Mouse (Mus musculus) heart, postnatal 0 days (tissue): ENCODE data around the gene Spi1. TPM values are rescaled to one million over a fixed set of nuclear protein-coding genes. Genes with fewer than 3 reads are reported as not detected.

ENCODE experiments used
- ATAC-seq: fragments of 200-750 bp; cut with Nextera tagmentation; 2 replicates; pipeline ENCODE4 v1.8.0; 2017; ENCODE audit warnings: low read depth, moderate number of reproducible peaks, moderate library complexity; ENCODE audit not compliant: insufficient read depth
- DNase-seq: peaks from one replicate; pipeline ENCODE4 v3.0.0-alpha.2; 2016; ENCODE audit warnings: low spot score
- H3K27ac ChIP-seq: fragments of 300-500 bp; sonication (generic); 2 replicates; pipeline ENCODE4 v1.5.1; 2014; ENCODE audit warnings: low read depth, mild to moderate bottlenecking
- H3K27me3 ChIP-seq: fragments of 300-500 bp; sonication (generic); 2 replicates; pipeline ENCODE4 v1.6.1; 2014; ENCODE audit warnings: low read length, mixed read lengths; ENCODE audit not compliant: control insufficient read depth, insufficient read depth
- H3K36me3 ChIP-seq: fragments of 300-500 bp; sonication (generic); replicated peaks from 2 replicates; pipeline ENCODE4 v1.6.1; 2014; ENCODE audit warnings: low read length, mixed read lengths; ENCODE audit not compliant: control insufficient read depth, insufficient read depth
- H3K4me1 ChIP-seq: fragments of 300-500 bp; sonication (generic); 2 replicates; pipeline ENCODE4 v1.6.1; 2014; ENCODE audit warnings: antibody characterized with exemption; ENCODE audit not compliant: control insufficient read depth, insufficient read depth
- H3K4me2 ChIP-seq: fragments of 300-500 bp; sonication (generic); 2 replicates; pipeline ENCODE4 v1.6.1; 2014; ENCODE audit warnings: low read depth, mild to moderate bottlenecking, low read length, moderate library complexity
- H3K4me3 ChIP-seq: fragments of 300-500 bp; sonication (generic); 2 replicates; pipeline ENCODE4 v1.5.1; 2014; ENCODE audit warnings: low read depth, low read length
- H3K9ac ChIP-seq: fragments of 300-500 bp; sonication (generic); replicated peaks from 2 replicates; pipeline ENCODE4 v1.6.1; 2014; ENCODE audit warnings: low read depth, low read length, mixed read lengths
- H3K9me3 ChIP-seq: fragments of 300-500 bp; sonication (generic); replicated peaks from 2 replicates; pipeline ENCODE4 v1.6.1; 2016; ENCODE audit warnings: low read length; ENCODE audit not compliant: control insufficient read depth
- CTCF ChIP-seq: IDR thresholded peaks from 2 replicates; pipeline ENCODE4 v1.5.1; 2016; ENCODE audit warnings: antibody characterized with exemption, control low read depth, low read depth
- EP300 ChIP-seq: IDR thresholded peaks from 2 replicates; pipeline ENCODE4 v1.6.1; 2016; ENCODE audit warnings: antibody characterized with exemption, low read depth
- WGBS: fragments of 180-500 bp; shearing (Covaris S2); extraction: QIAGEN DNeasy Blood & Tissue Kit; methylation state at CpG from one replicate; pipeline ENCODE4 v1.1.7; 2014; 5-methylcytosine and 5-hydroxymethylcytosine counted together
- polyA plus RNA-seq: library from polyadenylated mRNA; unstranded; fragments of >200 nt; fragmentation: Nextera tagmentation; extraction: Ambion mirVana; gene quantifications from 2 replicates; pipeline ENCODE4 v1.2.1, GENCODE M21; 2015
- total RNA-seq: library from RNA; depleted of rRNA; stranded (reverse); fragments of >200 nt; gene quantifications from 2 replicates; pipeline ENCODE4 v1.2.3, GENCODE M21; 2014; ENCODE audit warnings: low replicate concordance; rRNA removed

The Spi1 gene
- 2.5 and 21.3 TPM in 2 replicates for total RNA-seq
- polyA plus RNA-seq = 3.1 and 3.2 TPM in 2 replicates

DNA sequence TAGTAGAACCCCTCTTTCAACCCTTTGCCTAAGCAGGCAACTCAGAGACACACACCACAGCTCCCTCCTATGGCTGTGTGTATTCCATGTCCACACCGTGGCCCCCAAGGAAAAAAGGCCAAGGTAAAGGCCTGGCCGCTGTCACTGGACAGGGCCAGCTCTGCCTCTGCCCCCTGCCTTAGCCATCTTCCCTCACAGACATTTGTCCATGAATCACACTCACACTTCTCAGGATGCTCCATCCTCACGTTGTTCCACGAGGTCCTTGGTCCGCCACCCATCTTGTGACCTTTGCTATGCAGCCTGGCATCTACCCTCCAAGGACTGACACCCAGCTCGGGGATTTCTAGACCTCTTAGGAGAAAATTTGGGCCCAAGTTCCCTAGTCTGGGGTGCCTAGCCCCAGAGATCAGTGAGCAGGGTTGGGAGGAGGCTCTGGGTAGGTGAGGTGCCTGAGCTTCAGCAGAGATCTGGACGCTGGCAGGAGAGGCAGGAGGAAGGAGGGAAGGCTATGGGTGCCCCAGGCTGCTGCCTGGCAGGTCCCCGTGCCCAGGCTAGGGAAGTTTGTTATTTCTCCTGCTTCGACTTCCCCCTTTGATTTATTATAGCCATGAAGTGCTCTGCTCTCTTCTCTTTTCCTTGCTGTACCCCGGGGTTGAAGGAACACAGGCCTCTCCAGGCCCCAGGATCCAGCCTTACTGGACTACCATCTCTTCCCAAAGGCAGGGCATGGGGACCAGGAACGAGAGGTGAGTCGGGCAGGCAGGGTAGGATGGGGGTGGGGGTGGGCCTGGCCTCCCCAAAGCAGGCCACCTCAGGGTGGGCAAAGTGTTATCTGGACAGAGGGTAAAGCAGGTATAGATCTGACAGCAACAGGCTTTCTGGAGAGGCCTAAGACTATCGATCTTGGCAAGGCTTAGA is at the start of gene Spi1:
Gene Spi1, plus strand, starts transcription at position 616 of the 921 bp plus-strand sequence.
- Histone ChIP-seq H3K9ac (no peak within 1 kb of the TSS; the same call in 1 of the 2 replicates), H3K27ac (no peak within 1 kb of the TSS), H3K36me3 (no peaks in the 10 kb centered on the region), H3K27me3 (no peaks in the 10 kb centered on the region), H3K4me1 (no peaks in the 10 kb centered on the region), H3K4me2 (peak within 1 kb of the TSS; percentile 11; the same call in 1 of the 2 replicates), H3K4me3 (no peak within 1 kb of the TSS), H3K9me3 (no peaks in the 10 kb centered on the region)
- TF ChIP-seq EP300 (no peak), CTCF (no peak)
- 73% methylated on average over 13 of the region's 13 CpGs for WGBS
- no peak for ATAC-seq
- no peak for DNase-seq

DNA sequence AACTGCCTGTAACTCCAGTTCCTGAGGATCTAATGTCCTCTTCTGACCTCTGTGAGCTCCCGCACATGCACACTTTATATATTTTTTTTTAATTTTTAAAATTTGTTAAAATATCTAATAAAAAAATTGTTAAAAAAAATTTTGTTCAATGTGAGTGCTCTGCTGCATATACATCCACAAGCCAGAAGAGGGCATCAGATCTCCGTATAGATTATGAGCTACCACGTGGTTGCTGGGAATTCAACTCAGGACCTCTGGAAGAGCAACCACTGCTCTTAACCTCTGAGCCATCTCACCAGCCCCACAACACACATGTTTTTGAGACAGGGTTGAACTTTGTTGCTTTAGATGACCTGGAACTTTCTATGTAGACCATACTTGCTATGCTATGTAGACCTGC is 49.2 kb upstream of the Spi1 start:
- no peaks in the 10 kb centered on the region for H3K36me3 ChIP-seq
- no peak overlapping the region for H3K27ac ChIP-seq
- TF ChIP-seq CTCF = peak; percentile 14; the same call in 1 of the 2 replicates
- TF ChIP-seq EP300 = no peak
- no peaks in the 10 kb centered on the region for H3K27me3 ChIP-seq
- H3K4me1 ChIP-seq = peaks cover 12% of the 10 kb centered on the region; the same call in 1 of the 2 replicates
- no peak overlapping the region for H3K9ac ChIP-seq
- WGBS = 20% methylated on average over 3 of the region's 3 CpGs
- no peak for DNase-seq
- H3K4me3 ChIP-seq = no peak overlapping the region
- H3K4me2 ChIP-seq = no peak overlapping the region
- ATAC-seq = no peak
- no peaks in the 10 kb centered on the region for H3K9me3 ChIP-seq

DNA sequence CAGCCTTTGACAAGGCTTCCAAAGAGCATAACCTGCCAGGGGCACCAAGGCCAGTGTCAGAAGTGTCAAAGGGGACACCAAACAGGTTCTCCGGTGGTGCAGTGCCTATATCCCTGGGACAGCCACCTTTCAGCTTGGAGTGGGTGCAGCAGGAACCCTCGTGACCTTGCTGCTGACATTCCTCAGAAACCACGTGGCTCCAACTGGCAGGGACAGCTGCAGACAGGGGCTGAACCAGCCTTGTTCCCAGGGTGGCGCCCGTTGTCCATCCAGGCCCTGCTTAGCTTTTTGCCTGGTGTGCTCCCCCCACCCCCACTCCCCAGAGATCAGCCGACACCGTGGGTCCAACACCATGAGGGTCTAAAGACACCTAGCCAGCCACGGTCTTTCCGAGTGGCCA is 46.8 kb upstream of the Spi1 start, which contains the start of gene Rapsn:
Gene Rapsn, plus strand, starts transcription at position 236 of the 400 bp plus-strand sequence.
- Histone ChIP-seq H3K27me3 (no peaks in the 10 kb centered on the region), H3K9ac (peak within 1 kb of the TSS; percentile 40), H3K27ac (peak within 1 kb of the TSS; percentile 79), H3K4me1 (peaks cover 12% of the 10 kb centered on the region; the same call in 1 of the 2 replicates), H3K9me3 (no peaks in the 10 kb centered on the region), H3K4me3 (peak within 1 kb of the TSS; percentile 6), H3K4me2 (peak within 1 kb of the TSS; percentile 49), H3K36me3 (no peaks in the 10 kb centered on the region)
- ATAC-seq (peak; percentile 96), DNase-seq (peak; percentile 75)
- TF ChIP-seq EP300 (no peak), CTCF (peak; percentile 14; the same call in 1 of the 2 replicates)
- WGBS = 25% methylated on average over 9 of the region's 9 CpGs

DNA sequence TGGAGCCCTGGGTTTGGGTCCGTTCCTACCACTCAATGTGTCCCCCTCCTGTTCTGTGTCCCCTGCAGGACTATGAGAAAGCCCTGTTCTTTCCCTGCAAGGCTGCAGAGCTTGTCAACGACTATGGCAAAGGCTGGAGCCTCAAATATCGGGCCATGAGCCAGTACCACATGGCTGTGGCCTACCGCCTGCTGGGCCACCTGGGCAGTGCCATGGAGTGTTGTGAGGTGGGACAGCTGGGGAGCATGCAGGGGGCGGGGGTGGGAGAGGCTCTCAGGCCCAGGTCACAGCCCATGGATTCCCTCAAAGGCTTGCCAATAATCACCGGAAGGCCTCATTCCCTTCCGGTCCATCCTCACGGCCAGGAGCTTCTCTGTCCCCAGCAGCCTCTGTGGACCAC is 40.4 kb upstream of the Spi1 start:
- WGBS = 66% methylated on average over 8 of the region's 8 CpGs
- TF ChIP-seq EP300 (no peak), CTCF (no peak)
- no peaks in the 10 kb centered on the region for H3K4me1 ChIP-seq
- no peak overlapping the region for H3K4me3 ChIP-seq
- ATAC-seq (no peak), DNase-seq (no peak)
- no peak overlapping the region for H3K9ac ChIP-seq
- no peaks in the 10 kb centered on the region for H3K36me3 ChIP-seq
- H3K27ac ChIP-seq = no peak overlapping the region
- no peaks in the 10 kb centered on the region for H3K9me3 ChIP-seq
- H3K27me3 ChIP-seq = no peaks in the 10 kb centered on the region
- no peak overlapping the region for H3K4me2 ChIP-seq

DNA sequence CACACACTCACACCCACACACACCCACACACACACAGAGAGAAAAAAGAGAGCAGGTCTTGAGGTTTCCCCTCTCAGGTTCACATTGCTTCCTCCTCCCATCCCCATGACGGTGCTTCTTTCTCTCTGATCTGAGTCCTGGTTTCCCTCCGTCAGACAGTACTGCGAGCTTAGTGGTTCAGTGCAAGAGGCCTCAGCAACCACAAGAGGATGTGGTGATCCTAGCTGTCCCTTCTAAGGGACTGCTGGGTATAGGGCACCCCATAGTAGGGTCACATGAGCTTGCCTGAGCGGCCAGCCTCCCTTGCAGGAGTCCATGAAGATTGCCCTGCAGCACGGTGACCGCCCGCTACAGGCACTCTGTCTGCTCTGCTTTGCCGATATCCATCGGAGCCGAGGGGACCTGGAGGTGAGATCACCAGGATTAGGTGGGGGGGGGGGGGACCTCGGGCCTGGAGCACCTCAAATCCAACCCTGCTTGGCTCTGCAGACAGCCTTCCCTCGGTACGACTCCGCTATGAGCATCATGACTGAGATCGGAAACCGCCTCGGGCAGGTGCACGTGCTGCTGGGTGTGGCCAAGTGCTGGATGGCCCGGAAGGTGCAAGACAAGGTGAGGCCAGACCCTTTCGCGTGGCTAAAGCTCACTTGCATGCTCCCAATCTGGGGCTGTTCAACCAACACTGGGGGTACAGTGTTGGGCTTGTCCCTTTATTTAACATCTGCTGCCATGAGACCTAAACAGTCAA is 39.4 kb upstream of the Spi1 start:
- no peak overlapping the region; the same call in 1 of the 2 replicates for H3K4me2 ChIP-seq
- WGBS = 70% methylated on average over 21 of the region's 21 CpGs
- ATAC-seq (no peak), DNase-seq (no peak)
- H3K4me3 ChIP-seq = no peak overlapping the region
- no peaks in the 10 kb centered on the region for H3K27me3 ChIP-seq
- no peaks in the 10 kb centered on the region for H3K4me1 ChIP-seq
- H3K27ac ChIP-seq = no peak overlapping the region
- no peak overlapping the region for H3K9ac ChIP-seq
- TF ChIP-seq EP300 = no peak
- TF ChIP-seq CTCF = no peak
- H3K36me3 ChIP-seq = no peaks in the 10 kb centered on the region
- no peaks in the 10 kb centered on the region for H3K9me3 ChIP-seq
